Mouse (Mus musculus) intestine, embryonic 14.5 days (tissue): ENCODE measurements around the gene Sntg2. TPM values are rescaled to one million over a fixed set of nuclear protein-coding genes. Genes with fewer than 3 reads are reported as not detected.

Source experiments
- ATAC-seq: fragments of 200-750 bp; cut with Nextera tagmentation; replicated peaks from 2 replicates; pipeline ENCODE4 v1.8.0; 2017; ENCODE audit warnings: low read depth, moderate number of reproducible peaks, moderate TSS enrichment, moderate library complexity; ENCODE audit not compliant: low FRiP score, low TSS enrichment
- DNase-seq: peaks from one replicate; pipeline ENCODE4 v3.0.0-alpha.2; 2018; ENCODE audit warnings: low spot score
- H3K27ac ChIP-seq: fragments of 300-500 bp; sonication (generic); 2 replicates; pipeline ENCODE4 v1.5.1; 2014; ENCODE audit warnings: low read depth, mild to moderate bottlenecking, control low read depth
- H3K27me3 ChIP-seq: fragments of 300-500 bp; sonication (generic); replicated peaks from 2 replicates; pipeline ENCODE4 v1.6.1; 2014; ENCODE audit warnings: low read length, control low read depth; ENCODE audit not compliant: control insufficient read depth, insufficient read depth
- H3K36me3 ChIP-seq: fragments of 300-500 bp; sonication (generic); 2 replicates; pipeline ENCODE4 v1.6.1; 2014; ENCODE audit warnings: low read length, control low read depth; ENCODE audit not compliant: control insufficient read depth, insufficient read depth
- H3K4me1 ChIP-seq: fragments of 300-500 bp; sonication (generic); replicated peaks from 2 replicates; pipeline ENCODE4 v1.6.1; 2014; ENCODE audit warnings: low read length, control low read depth, mixed read lengths; ENCODE audit not compliant: control insufficient read depth, insufficient read depth
- H3K4me2 ChIP-seq: fragments of 300-500 bp; sonication (generic); 2 replicates; pipeline ENCODE4 v1.6.1; 2014; ENCODE audit warnings: low read length
- H3K4me3 ChIP-seq: fragments of 300-500 bp; sonication (generic); 2 replicates; pipeline ENCODE4 v1.5.1; 2014; ENCODE audit warnings: low read depth, low read length, control low read depth, mixed read lengths
- H3K9ac ChIP-seq: fragments of 300-500 bp; sonication (generic); 2 replicates; pipeline ENCODE4 v1.6.1; 2014; ENCODE audit warnings: mild to moderate bottlenecking, low read length
- H3K9me3 ChIP-seq: fragments of 300-500 bp; sonication (generic); 2 replicates; pipeline ENCODE4 v1.6.1; 2016; ENCODE audit warnings: low read length, control low read depth; ENCODE audit not compliant: control insufficient read depth
- WGBS: fragments of 180-500 bp; shearing (Covaris S2); extraction: QIAGEN DNeasy Blood & Tissue Kit; methylation state at CpG from one replicate; pipeline ENCODE4 v1.1.7; 2014; 5-methylcytosine and 5-hydroxymethylcytosine counted together
- polyA plus RNA-seq: library from polyadenylated mRNA; unstranded; fragments of >200 nt; fragmentation: Nextera tagmentation; extraction: Ambion mirVana; gene quantifications from 2 replicates; pipeline ENCODE4 v1.2.1, GENCODE M21; 2014

Sntg2 gene
- polyA plus RNA-seq, 1 experiment from 2014 or later: 43.2 TPM

DNA sequence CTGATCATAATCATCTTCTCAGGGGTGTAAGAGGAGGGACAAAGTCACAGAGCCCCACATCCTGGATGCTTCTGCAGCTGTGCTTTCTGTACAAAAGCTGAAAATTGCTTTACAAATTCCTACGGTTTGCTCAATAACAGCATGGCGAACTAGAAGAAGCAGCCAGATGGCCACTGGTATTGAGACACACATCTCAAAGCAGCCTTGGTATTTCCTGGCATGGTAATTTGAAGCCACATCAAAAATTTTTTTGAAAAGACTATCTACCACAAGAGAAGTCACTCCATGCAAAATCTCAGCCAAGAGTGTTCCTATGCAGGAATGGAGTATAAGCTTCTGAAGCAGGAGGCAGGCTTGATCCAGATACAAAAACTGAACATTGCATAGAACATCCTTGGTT lies 195.6 kb downstream of the Sntg2 start:
- no peak for ATAC-seq
- 83% methylated on average over 2 of the region's 2 CpGs for WGBS
- no peak overlapping the region for H3K9ac ChIP-seq
- H3K4me1 ChIP-seq: no peaks in the 10 kb centered on the region
- no peak overlapping the region for H3K27ac ChIP-seq
- H3K36me3 ChIP-seq: no peaks in the 10 kb centered on the region
- no peaks in the 10 kb centered on the region for H3K27me3 ChIP-seq
- H3K4me2 ChIP-seq: no peak overlapping the region
- no peak for DNase-seq
- no peak overlapping the region for H3K4me3 ChIP-seq
- H3K9me3 ChIP-seq: no peaks in the 10 kb centered on the region

GRCm38 (mm10) chr12:30168491-30168890 lies 204.7 kb downstream of the Sntg2 start:
- H3K4me1 ChIP-seq: no peaks in the 10 kb centered on the region
- no peak overlapping the region for H3K4me2 ChIP-seq
- peak; percentile 28 for DNase-seq
- H3K27me3 ChIP-seq: no peaks in the 10 kb centered on the region
- no peak overlapping the region for H3K27ac ChIP-seq
- no peak overlapping the region for H3K4me3 ChIP-seq
- H3K36me3 ChIP-seq: no peaks in the 10 kb centered on the region
- H3K9me3 ChIP-seq: no peaks in the 10 kb centered on the region
- 72% methylated on average over 3 of the region's 3 CpGs for WGBS
- no peak for ATAC-seq
- no peak overlapping the region for H3K9ac ChIP-seq

DNA sequence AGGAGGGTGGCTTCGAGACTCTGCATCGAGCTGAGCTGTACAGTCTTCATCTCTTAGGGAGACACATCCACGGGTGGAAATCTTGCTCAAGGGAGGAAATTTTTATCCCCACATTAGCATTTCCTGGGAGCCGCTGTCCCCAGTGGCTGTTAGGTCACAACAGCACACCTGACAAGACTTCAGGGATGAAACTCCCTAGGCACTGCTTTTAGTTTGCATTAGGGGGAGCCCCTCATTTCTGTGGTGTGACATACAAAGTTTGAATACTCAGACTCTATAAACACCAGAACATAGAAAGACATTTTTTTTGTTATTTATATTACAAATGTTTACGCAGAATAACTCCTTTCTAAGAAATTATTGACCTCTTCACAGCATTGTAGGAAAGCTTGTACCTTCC lies 208.6 kb downstream of the Sntg2 start:
- no peak overlapping the region for H3K27ac ChIP-seq
- no peak overlapping the region for H3K9ac ChIP-seq
- WGBS: 87% methylated on average over 5 of the region's 5 CpGs
- no peaks in the 10 kb centered on the region for H3K4me1 ChIP-seq
- H3K27me3 ChIP-seq: no peaks in the 10 kb centered on the region
- H3K4me2 ChIP-seq: no peak overlapping the region
- no peak for ATAC-seq
- no peaks in the 10 kb centered on the region for H3K36me3 ChIP-seq
- no peaks in the 10 kb centered on the region for H3K9me3 ChIP-seq
- no peak overlapping the region for H3K4me3 ChIP-seq
- DNase-seq: peak; percentile 27

- DNase-seq (no peak), ATAC-seq (no peak)
- no peaks in the 10 kb centered on the region for H3K9me3 ChIP-seq
- H3K4me1 ChIP-seq: no peaks in the 10 kb centered on the region
- H3K4me2 ChIP-seq: no peak overlapping the region
- H3K36me3 ChIP-seq: no peaks in the 10 kb centered on the region
- H3K27ac ChIP-seq: no peak overlapping the region
- H3K9ac ChIP-seq: no peak overlapping the region
- H3K4me3 ChIP-seq: no peak overlapping the region
- WGBS: 95% methylated on average over 6 of the region's 6 CpGs
- H3K27me3 ChIP-seq: no peaks in the 10 kb centered on the region
Measured at GRCm38 (mm10) chr12:30164005-30164404, 209.2 kb downstream of the Sntg2 start.

DNA sequence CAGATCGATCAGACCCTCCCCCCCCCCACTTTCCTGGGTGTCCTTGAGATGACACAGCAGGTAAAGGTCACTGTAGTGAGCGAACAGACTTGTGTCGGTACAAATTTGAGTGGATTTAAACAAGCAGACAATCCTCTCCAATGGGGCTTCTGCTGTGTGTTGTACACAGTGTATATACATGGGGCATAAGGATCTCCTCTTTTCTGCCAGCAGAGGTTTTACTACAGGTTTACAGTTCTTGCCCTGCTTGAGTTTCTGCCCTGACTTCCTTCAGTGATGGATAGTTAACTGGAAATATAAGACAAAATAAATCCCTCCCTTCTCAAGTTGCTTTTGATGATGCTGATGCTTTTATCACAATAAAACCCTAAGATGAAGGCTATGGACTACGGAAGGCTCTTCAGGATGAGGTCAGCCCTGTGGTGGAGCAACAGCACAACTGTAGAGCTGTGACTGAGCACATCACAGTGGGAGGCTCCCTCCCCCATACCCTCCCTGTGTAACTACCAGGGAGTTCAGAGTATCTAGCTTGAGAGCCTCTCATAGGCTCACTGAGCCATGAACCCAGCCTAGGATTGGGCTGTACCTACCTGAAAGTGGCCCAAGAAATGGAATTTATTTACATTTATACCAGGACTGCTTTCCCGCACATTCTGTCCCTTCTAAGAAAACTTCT lies 211.3 kb downstream of the Sntg2 start:
- H3K9ac ChIP-seq: no peak overlapping the region
- no peak overlapping the region for H3K27ac ChIP-seq
- DNase-seq (no peak), ATAC-seq (no peak)
- no peaks in the 10 kb centered on the region for H3K9me3 ChIP-seq
- H3K4me1 ChIP-seq: no peaks in the 10 kb centered on the region
- no peak overlapping the region for H3K4me2 ChIP-seq
- WGBS: 78% methylated on average over 5 of the region's 5 CpGs
- no peaks in the 10 kb centered on the region for H3K36me3 ChIP-seq
- no peak overlapping the region for H3K4me3 ChIP-seq
- H3K27me3 ChIP-seq: no peaks in the 10 kb centered on the region

DNA sequence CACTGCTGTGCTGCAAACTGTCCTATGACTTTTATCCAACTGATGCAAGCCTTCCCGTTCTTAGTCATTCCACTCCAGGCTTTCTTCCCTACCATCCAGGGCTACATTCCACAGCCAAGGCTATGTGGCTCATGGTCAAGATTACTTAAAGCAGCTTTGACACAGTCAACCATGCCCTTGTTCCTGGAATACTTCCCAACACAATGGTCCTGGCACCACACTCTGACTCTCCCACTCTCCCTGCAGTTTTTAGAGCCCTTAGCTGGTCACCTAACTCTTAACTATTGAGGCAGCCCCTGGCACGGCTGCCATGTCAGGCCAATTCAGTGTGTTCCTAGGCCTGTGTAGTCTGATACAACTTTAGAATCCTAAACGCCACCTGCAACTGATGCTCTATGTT lies 212.7 kb downstream of the Sntg2 start:
- DNase-seq (peak; percentile 43), ATAC-seq (no peak)
- Histone ChIP-seq H3K9ac (no peak overlapping the region), H3K4me1 (no peaks in the 10 kb centered on the region), H3K4me3 (no peak overlapping the region), H3K27ac (no peak overlapping the region), H3K9me3 (no peaks in the 10 kb centered on the region), H3K4me2 (no peak overlapping the region), H3K27me3 (no peaks in the 10 kb centered on the region), H3K36me3 (no peaks in the 10 kb centered on the region)
- WGBS: 79% methylated on average over 3 of the region's 3 CpGs

- Histone ChIP-seq H3K4me3 (no peak overlapping the region), H3K27ac (no peak overlapping the region), H3K27me3 (no peaks in the 10 kb centered on the region), H3K9me3 (no peaks in the 10 kb centered on the region), H3K4me1 (no peaks in the 10 kb centered on the region), H3K4me2 (no peak overlapping the region), H3K9ac (no peak overlapping the region), H3K36me3 (no peaks in the 10 kb centered on the region)
- no peak for DNase-seq
- no peak for ATAC-seq
- WGBS: 86% methylated on average over 8 of the region's 8 CpGs
Measured at GRCm38 (mm10) chr12:30159788-30160187, 213.4 kb downstream of the Sntg2 start.

DNA sequence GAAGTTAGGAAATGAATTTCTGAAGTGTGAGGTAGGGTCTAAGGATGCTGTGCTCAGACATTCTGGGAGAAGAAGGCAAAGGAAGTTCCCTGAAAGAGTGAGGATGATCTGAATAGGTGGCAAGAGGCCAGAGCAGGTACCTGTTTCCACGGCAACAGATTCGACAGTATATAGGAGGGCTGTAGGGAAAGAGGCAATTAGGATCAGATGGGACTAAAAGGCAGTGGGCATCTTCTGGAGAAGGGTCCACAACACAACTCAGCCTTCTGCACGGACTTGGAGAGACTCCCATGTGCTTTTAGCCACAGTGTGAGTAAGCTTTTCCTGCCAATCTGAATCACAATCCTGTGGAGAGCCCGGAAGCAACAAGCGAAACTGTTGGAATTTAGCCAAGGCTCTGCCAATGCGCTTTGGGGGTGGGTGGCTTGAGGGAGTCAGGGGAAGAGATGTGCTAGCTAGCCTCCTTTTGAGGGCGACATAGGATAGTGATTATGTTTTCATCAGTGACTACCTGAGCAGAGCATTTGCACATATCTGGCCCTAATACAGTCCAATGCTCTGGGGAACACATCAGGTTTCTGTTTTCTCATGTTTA lies 219.0 kb downstream of the Sntg2 start:
- H3K9me3 ChIP-seq: no peaks in the 10 kb centered on the region
- H3K4me3 ChIP-seq: no peak overlapping the region
- no peaks in the 10 kb centered on the region for H3K36me3 ChIP-seq
- H3K27ac ChIP-seq: no peak overlapping the region
- H3K4me2 ChIP-seq: no peak overlapping the region
- WGBS: 60% methylated on average over 7 of the region's 7 CpGs
- H3K4me1 ChIP-seq: no peaks in the 10 kb centered on the region
- no peak overlapping the region for H3K9ac ChIP-seq
- H3K27me3 ChIP-seq: no peaks in the 10 kb centered on the region
- DNase-seq (peak; percentile 44), ATAC-seq (no peak)

DNA sequence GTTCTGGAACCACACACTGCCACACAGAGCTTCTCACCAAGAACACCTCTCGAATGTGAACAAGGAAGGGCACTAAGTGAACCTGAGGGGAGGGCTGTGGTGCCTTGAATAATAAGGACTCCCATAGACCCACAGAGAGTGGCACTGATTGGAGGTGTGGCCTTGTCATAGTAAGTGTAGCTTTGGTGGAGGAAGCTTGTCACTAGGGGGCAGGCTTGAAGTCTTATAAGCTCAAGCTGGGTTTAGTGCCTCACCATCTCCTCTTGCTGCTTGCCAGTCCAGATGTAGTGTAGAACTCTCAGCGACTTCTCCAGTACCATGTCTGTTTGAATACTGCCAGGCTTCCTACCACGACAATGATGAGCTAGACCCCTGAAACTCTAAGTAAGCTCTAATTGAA lies 231.1 kb downstream of the Sntg2 start:
- H3K9ac ChIP-seq: no peak overlapping the region
- H3K27ac ChIP-seq: no peak overlapping the region
- WGBS: 65% methylated on average over 3 of the region's 3 CpGs
- H3K4me3 ChIP-seq: no peak overlapping the region
- no peaks in the 10 kb centered on the region for H3K27me3 ChIP-seq
- H3K4me2 ChIP-seq: no peak overlapping the region
- H3K36me3 ChIP-seq: no peaks in the 10 kb centered on the region
- no peaks in the 10 kb centered on the region for H3K4me1 ChIP-seq
- no peak for ATAC-seq
- DNase-seq: peak; percentile 48
- H3K9me3 ChIP-seq: no peaks in the 10 kb centered on the region
